Mouse (Mus musculus) left cerebral cortex, adult 8-10 months (tissue): ENCODE results near the gene Gm6902. TPM values are rescaled to one million over a fixed set of nuclear protein-coding genes. Genes with fewer than 3 reads are reported as not detected.
"Not testable (repeated sequence)": the region's sequence is repeated elsewhere in the genome, so short reads cannot be mapped to it uniquely, and the experiment has no call there.

Experiments
- DNase-seq, 2 experiments: peaks; one replicate each; pipeline ENCODE4 v3.0.0; 2022; ENCODE audit warnings: low spot score in 2 of 2
- total RNA-seq, 4 experiments: library from RNA; stranded (reverse); gene quantifications; 2 replicates each; pipeline ENCODE4 v1.2.4; 2022

The Gm6902 gene
- total RNA-seq = not detected

DNA sequence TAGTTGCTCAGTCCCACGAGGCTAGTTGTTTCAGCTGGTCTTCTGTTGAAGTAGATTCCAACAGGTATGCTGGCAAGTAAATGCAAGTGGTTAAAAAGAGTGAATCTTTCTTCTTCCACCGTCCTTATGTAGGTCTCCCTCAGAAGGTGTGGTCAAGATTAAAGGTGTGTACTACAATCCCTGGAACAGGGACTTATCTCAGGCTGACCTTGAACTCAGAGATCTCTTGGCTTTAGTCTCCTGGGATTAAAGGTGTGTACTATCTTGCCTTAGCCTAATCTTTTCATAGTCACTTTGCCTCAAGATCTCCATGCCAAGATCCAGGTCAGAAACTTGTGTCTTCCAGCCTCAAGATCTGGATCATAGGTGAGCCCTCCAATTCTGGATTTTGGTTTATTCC, at the start of gene Gm6902:
TSS of gene Gm6902 (minus strand) at position 101 of the 400 bp plus-strand sequence.
- not testable (repeated sequence) for DNase-seq

DNA sequence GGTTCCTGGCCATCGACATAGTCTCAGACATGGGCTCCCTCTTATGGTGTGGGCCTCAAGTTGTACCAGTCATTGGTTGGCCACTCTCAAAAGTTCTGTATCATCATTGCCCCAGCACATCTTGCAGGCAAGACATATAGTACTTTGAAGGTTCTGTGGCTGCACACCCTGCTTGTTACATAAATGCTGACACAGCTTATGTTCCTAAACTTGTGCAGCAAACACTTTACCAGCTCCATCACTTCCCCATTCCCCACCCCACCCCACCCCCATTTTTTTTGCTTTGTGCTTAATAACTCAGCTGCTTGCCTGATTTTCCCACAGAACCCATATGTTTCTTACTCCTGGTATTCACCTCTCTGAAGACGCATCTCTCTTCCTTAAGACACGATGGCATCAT, 22.2 kb upstream of the Gm6902 start, which contains the start of gene Nlrp4e:
TSS of gene Nlrp4e (plus strand) at position 301 of the 400 bp plus-strand sequence.
- DNase-seq = not testable (repeated sequence)

DNA sequence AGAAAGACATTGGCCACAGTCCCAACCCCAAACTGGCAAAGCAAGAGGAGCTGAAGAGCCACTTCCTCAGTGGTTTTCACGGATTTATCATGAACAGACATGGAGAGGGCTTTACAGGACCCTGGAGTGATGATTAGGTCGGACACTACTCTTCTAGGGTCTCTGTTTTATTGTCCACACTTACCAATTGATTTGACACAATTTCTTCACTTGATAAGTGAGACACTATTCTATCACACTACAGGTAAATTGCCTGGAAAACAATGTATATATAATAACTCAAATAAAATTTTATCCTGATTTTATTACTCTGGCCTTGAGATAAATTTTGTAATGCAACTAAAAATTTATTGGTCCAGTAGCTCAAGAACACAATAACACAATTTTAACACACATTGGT, 27.1 kb downstream of the Gm6902 start, which contains the start of gene Vmn1r166:
TSS of gene Vmn1r166 (minus strand) at position 101 of the 400 bp plus-strand sequence.
- not testable (repeated sequence) for DNase-seq

Other genes with a start within 250 kb of the Gm6902 start
- gene Vmn1r163, start 223.4 kb downstream of the Gm6902 start, total RNA-seq = not detected
- gene Gm8720, start 211.4 kb downstream of the Gm6902 start, total RNA-seq = not detected
- gene Gm10662, start 134.4 kb downstream of the Gm6902 start, total RNA-seq = not detected
- gene Vmn1r165, start 61.6 kb downstream of the Gm6902 start, total RNA-seq = not detected
- gene Vmn1r166, start 27.2 kb downstream of the Gm6902 start, total RNA-seq = not detected
- not detected for gene Nlrp4e, start 22.3 kb upstream of the Gm6902 start, total RNA-seq
- under 1 TPM; 0.09 to 0.23 (median 0.11) TPM for gene Nlrp5, start 107.0 kb upstream of the Gm6902 start, total RNA-seq
- not detected for gene Vmn1r167, start 228.3 kb upstream of the Gm6902 start, total RNA-seq